Mouse (Mus musculus): ENCODE data around the gene Camk2g. TPM values are rescaled to one million over a fixed set of nuclear protein-coding genes. Genes with fewer than 3 reads are reported as not detected.

Gene Camk2g
- total and polyA plus RNA-seq, 3 experiments, result 14.1 to 27.1 TPM; not detected in 1

DNA sequence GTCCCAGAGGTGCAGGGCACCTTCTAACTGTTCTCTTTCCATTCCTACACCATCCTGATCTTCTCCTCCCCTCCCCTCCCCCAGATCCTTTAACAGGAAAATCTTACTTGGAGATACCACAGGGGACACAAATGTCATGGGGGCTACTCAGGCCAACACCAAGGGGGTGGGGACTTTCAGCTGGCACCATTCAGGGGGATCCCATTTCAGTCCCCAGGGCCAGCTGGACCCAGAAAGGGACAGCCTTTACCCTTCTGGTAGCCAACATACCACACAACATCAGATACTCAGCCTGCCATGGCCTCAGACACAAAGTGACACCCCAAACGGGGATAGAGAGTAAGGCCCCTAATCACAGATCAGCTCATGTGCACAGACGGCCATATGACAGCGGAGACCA is 5.7 kb downstream of the Camk2g start:
- Histone ChIP-seq H3K27ac (ENCODE audit: control insufficient read depth, low read depth, low read length) (no peak overlapping the region), H3K9ac (ENCODE audit: control insufficient read depth, low read depth, low read length, poor library complexity, severe bottlenecking) (no peak overlapping the region), H3K9me3 (replicated peaks; ENCODE audit: insufficient read depth, low read length) (no peaks in the 10 kb centered on the region), H3K4me1 (ENCODE audit: control insufficient read depth in 1 of 2, insufficient read depth in 2 of 2, low read length in 2 of 2) (peaks cover 0 to 17% of the 10 kb centered on the region in 2 experiments), H3K79me2 (ENCODE audit: control insufficient read depth, insufficient read depth, low read length, poor library complexity) (peaks cover 8% of the 10 kb centered on the region), H3K4me3 (ENCODE audit: control insufficient read depth in 1 of 2, insufficient read depth in 1 of 2, low read depth in 2 of 2, low read length in 2 of 2) (no peak overlapping the region), H3K36me3 (ENCODE audit: control insufficient read depth in 1 of 2, insufficient read depth in 2 of 2, low read length in 2 of 2) (peaks cover 3 to 13% of the 10 kb centered on the region in 2 experiments), H3K27me3 (ENCODE audit: control insufficient read depth in 1 of 2, insufficient read depth in 2 of 2, low read length in 2 of 2) (no peaks in the 10 kb centered on the region)
- TF ChIP-seq TBP (IDR thresholded peaks at IDR 0.05; ENCODE audit: low read depth, low read length), result no peak
- no peak for TF ChIP-seq ZNF384 (IDR thresholded peaks at IDR 0.05; ENCODE audit: low read depth, low read length)
- no peak for TF ChIP-seq MEF2A (IDR thresholded peaks at IDR 0.05; ENCODE audit: extremely low read depth, insufficient replicate concordance, low read depth, low read length, poor library complexity, severe bottlenecking)
- no peak for TF ChIP-seq MAX (IDR thresholded peaks at IDR 0.05; ENCODE audit: low read length)
- TF ChIP-seq SMC3 (IDR thresholded peaks at IDR 0.05; ENCODE audit: low read depth, low read length), result no peak
- TF ChIP-seq RAD21 (IDR thresholded peaks at IDR 0.05; ENCODE audit: low read depth, low read length), result no peak
- TF ChIP-seq POLR2AphosphoS2 (IDR thresholded peaks at IDR 0.05; ENCODE audit: low read length), result no peak
- no peak for TF ChIP-seq EP300 (IDR thresholded peaks at IDR 0.05; ENCODE audit: low read depth in 1 of 2, low read length in 2 of 2)
- no peak for TF ChIP-seq UBTF (IDR thresholded peaks at IDR 0.05; ENCODE audit: borderline replicate concordance, insufficient read depth, low read depth, low read length)
- no peak for TF ChIP-seq KAT2A (conservative IDR thresholded peaks at IDR 0.05; ENCODE audit: low read depth, low read length)
- no peak for TF ChIP-seq MAFK (IDR thresholded peaks at IDR 0.05; ENCODE audit: borderline replicate concordance, low read depth, low read length)
- TF ChIP-seq GATA1 (IDR thresholded peaks at IDR 0.05; ENCODE audit: low read depth, low read length), result no peak
- no peak for TF ChIP-seq POLR2A (IDR thresholded peaks at IDR 0.05; ENCODE audit: control insufficient read depth in 1 of 2, insufficient read depth in 1 of 2, low read depth in 1 of 2, low read length in 2 of 2, poor library complexity in 1 of 2)
- TF ChIP-seq ZC3H11A (IDR thresholded peaks at IDR 0.05; ENCODE audit: low read depth, low read length), result no peak
- no peak for TF ChIP-seq NELFE (IDR thresholded peaks at IDR 0.05; ENCODE audit: low read depth, low read length)
- no peak for TF ChIP-seq JUND (IDR thresholded peaks at IDR 0.05; ENCODE audit: low read depth, low read length)
- TF ChIP-seq MYC (IDR thresholded peaks at IDR 0.05; ENCODE audit: low read depth, low read length), result no peak
- no peak for DNase-seq (ENCODE audit: low read depth, low spot score)

DNA sequence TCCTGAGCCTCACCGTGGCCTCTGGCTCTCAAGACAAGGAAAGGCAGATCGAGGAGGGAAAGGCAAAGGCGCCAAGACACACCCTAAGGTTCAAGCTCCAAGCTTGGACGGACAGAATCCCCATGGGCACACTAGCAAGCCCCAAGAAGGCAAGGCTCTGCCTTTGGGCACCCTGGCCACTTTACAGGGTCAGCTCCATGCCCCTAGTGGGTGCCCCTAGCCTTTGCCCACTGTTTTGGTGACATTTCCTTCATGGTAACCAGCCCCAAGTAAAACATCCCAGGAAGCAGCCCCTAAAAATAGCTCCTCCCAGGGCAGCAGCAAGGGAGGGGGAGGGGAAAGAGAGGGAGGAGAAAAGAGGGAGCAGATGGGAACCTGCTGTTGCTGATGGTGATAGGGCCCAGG is 7.3 kb downstream of the Camk2g start:
- Histone ChIP-seq H3K4me1 (ENCODE audit: control insufficient read depth in 1 of 2, insufficient read depth in 2 of 2, low read length in 2 of 2) (peaks cover 0 to 13% of the 10 kb centered on the region in 2 experiments; a peak in 3 of 4 replicates), H3K27ac (ENCODE audit: control insufficient read depth, low read depth, low read length) (no peak overlapping the region), H3K27me3 (ENCODE audit: control insufficient read depth in 1 of 2, insufficient read depth in 2 of 2, low read length in 2 of 2) (no peaks in the 10 kb centered on the region), H3K9me3 (replicated peaks; ENCODE audit: insufficient read depth, low read length) (no peaks in the 10 kb centered on the region), H3K36me3 (ENCODE audit: control insufficient read depth in 1 of 2, insufficient read depth in 2 of 2, low read length in 2 of 2) (peaks cover 3 to 9% of the 10 kb centered on the region in 2 experiments), H3K79me2 (ENCODE audit: control insufficient read depth, insufficient read depth, low read length, poor library complexity) (peaks cover 4% of the 10 kb centered on the region), H3K4me3 (ENCODE audit: control insufficient read depth in 1 of 2, insufficient read depth in 1 of 2, low read depth in 2 of 2, low read length in 2 of 2) (no peak overlapping the region), H3K9ac (ENCODE audit: control insufficient read depth, low read depth, low read length, poor library complexity, severe bottlenecking) (no peak overlapping the region)
- TF ChIP-seq E2F4 (IDR thresholded peaks at IDR 0.05; ENCODE audit: borderline replicate concordance, low read depth, low read length) (no peak), GATA1 (IDR thresholded peaks at IDR 0.05; ENCODE audit: low read depth, low read length) (no peak), RAD21 (IDR thresholded peaks at IDR 0.05; ENCODE audit: low read depth, low read length) (no peak), ZKSCAN1 (IDR thresholded peaks at IDR 0.05; ENCODE audit: low read depth, low read length) (no peak), NRF1 (IDR thresholded peaks at IDR 0.05; ENCODE audit: insufficient read depth, low read depth, low read length, poor library complexity, severe bottlenecking) (no peak), UBTF (IDR thresholded peaks at IDR 0.05; ENCODE audit: borderline replicate concordance, insufficient read depth, low read depth, low read length) (no peak), ZMIZ1 (IDR thresholded peaks at IDR 0.05; ENCODE audit: low read depth, low read length) (no peak), KAT2A (conservative IDR thresholded peaks at IDR 0.05; ENCODE audit: low read depth, low read length) (no peak), POLR2A (IDR thresholded peaks at IDR 0.05; ENCODE audit: control insufficient read depth in 1 of 2, insufficient read depth in 1 of 2, low read depth in 1 of 2, low read length in 2 of 2, poor library complexity in 1 of 2) (no peak), USF2 (IDR thresholded peaks at IDR 0.05; ENCODE audit: borderline replicate concordance in 1 of 2, insufficient read depth in 1 of 2, low read depth in 1 of 2, low read length in 2 of 2) (no peak), HCFC1 (IDR thresholded peaks at IDR 0.05; ENCODE audit: low read depth, low read length) (no peak), TBP (IDR thresholded peaks at IDR 0.05; ENCODE audit: low read depth, low read length) (no peak), CHD1 (IDR thresholded peaks at IDR 0.05; ENCODE audit: low read depth, low read length) (no peak), MAFK (IDR thresholded peaks at IDR 0.05; ENCODE audit: borderline replicate concordance, low read depth, low read length) (no peak)
- no peak for DNase-seq (ENCODE audit: low read depth, low spot score)
